In genomic region chr7:52278262-52278661, GRCm38 (mm10) we compare ENCODE assay signal across 22 mouse cellular contexts.
DNase-seq lines count a peak whose midpoint lies in the region; ATAC-seq lines count a peak whose summit lies in the region.
"Had no signal": no experiment of that assay in that cellular context is flagged by ENCODE, and none has a peak within 500 bp of the region (broad histone marks: within the 10 kb centered on the region; RNA-seq: fewer than 3 reads in every experiment).

No protein-coding gene starts in this region.

- 88% methylated on average over 4 of the region's 4 CpGs for WGBS in forebrain, embryonic 11.5 days
- WGBS in forebrain, embryonic 13.5 days: 84% methylated on average over 4 of the region's 4 CpGs
- WGBS in heart, embryonic 11.5 days (ENCODE audit: insufficient replicate concordance): 88% methylated on average over 4 of the region's 4 CpGs
- 81% methylated on average over 4 of the region's 4 CpGs for WGBS in heart, embryonic 10.5 days
- 79% methylated on average over 4 of the region's 4 CpGs for WGBS in limb, embryonic 15.5 days
- 94% methylated on average over 4 of the region's 4 CpGs for WGBS in limb, embryonic 10.5 days

- no peak overlapping the region for H3K4me2 ChIP-seq in forebrain, embryonic 11.5 days (ENCODE audit: low read depth, low read length, severe bottlenecking)
- no peak overlapping the region for H3K4me2 ChIP-seq in forebrain, embryonic 13.5 days
- H3K4me2 ChIP-seq in heart, embryonic 11.5 days: no peak overlapping the region
- no peak overlapping the region for H3K4me2 ChIP-seq in limb, embryonic 15.5 days

- DNase-seq in forebrain, embryonic 11.5 days (ENCODE audit: low spot score): no peak
- peak; percentile 66 for DNase-seq in heart, adult 11 months
- DNase-seq in heart, embryonic 10.5 days (ENCODE audit: low spot score): peak; percentile 71
- no peak for DNase-seq in heart, postnatal 14 days
- DNase-seq in limb, embryonic 10.5 days (ENCODE audit: low spot score): no peak
- DNase-seq: adrenal gland, adult 2 months; adrenal gland, adult 8-10 months; adrenal gland, postnatal 10 days; adrenal gland, postnatal 14 days; adrenal gland, postnatal 25 days; adrenal gland, postnatal 36 days; B cell, adult 2 months; cerebellum, adult 11 months; cerebellum, adult 11-12 months had no signal

- no peak overlapping the region for H3K4me3 ChIP-seq in forebrain, embryonic 11.5 days (ENCODE audit: low read depth, low read length)
- H3K4me3 ChIP-seq in forebrain, embryonic 13.5 days: no peak overlapping the region
- H3K4me3 ChIP-seq in heart, embryonic 11.5 days (ENCODE audit: low read depth, low read length): no peak overlapping the region
- H3K4me3 ChIP-seq in heart, embryonic 10.5 days: no peak overlapping the region
- H3K4me3 ChIP-seq in limb, embryonic 15.5 days: no peak overlapping the region
- no peak overlapping the region for H3K4me3 ChIP-seq in limb, embryonic 10.5 days

- H3K9ac ChIP-seq in forebrain, embryonic 11.5 days (ENCODE audit: low read length): no peak overlapping the region
- no peak overlapping the region for H3K9ac ChIP-seq in forebrain, embryonic 13.5 days
- H3K9ac ChIP-seq in heart, embryonic 11.5 days (ENCODE audit: low read depth, low read length): no peak overlapping the region
- H3K9ac ChIP-seq in limb, embryonic 15.5 days: no peak overlapping the region

- intact Hi-C loops in heart, postnatal 14 days (cut with DNase I): no loop called here

- H3K36me3 ChIP-seq in forebrain, embryonic 11.5 days (ENCODE audit: control insufficient read depth, insufficient read depth, low read length): no peaks in the 10 kb centered on the region
- H3K36me3 ChIP-seq in forebrain, embryonic 13.5 days (ENCODE audit: poor library complexity, severe bottlenecking): no peaks in the 10 kb centered on the region
- no peaks in the 10 kb centered on the region for H3K36me3 ChIP-seq in heart, embryonic 11.5 days (ENCODE audit: control insufficient read depth, insufficient read depth, low read length)
- no peaks in the 10 kb centered on the region for H3K36me3 ChIP-seq in heart, embryonic 10.5 days
- no peaks in the 10 kb centered on the region for H3K36me3 ChIP-seq in limb, embryonic 15.5 days
- H3K36me3 ChIP-seq in limb, embryonic 10.5 days: no peaks in the 10 kb centered on the region
- H3K36me3 ChIP-seq: G1E had no signal

- no peaks in the 10 kb centered on the region for H3K9me3 ChIP-seq in forebrain, embryonic 11.5 days (ENCODE audit: control insufficient read depth, low read length)
- H3K9me3 ChIP-seq in forebrain, embryonic 13.5 days (replicated peaks): no peaks in the 10 kb centered on the region
- H3K9me3 ChIP-seq in heart, embryonic 11.5 days (replicated peaks; ENCODE audit: control insufficient read depth, low read length): no peaks in the 10 kb centered on the region
- H3K9me3 ChIP-seq in heart, embryonic 10.5 days: no peaks in the 10 kb centered on the region
- no peaks in the 10 kb centered on the region for H3K9me3 ChIP-seq in limb, embryonic 15.5 days
- H3K9me3 ChIP-seq in limb, embryonic 10.5 days (replicated peaks): no peaks in the 10 kb centered on the region
- H3K9me3 ChIP-seq: G1E had no signal

- no peaks in the 10 kb centered on the region for H3K27me3 ChIP-seq in forebrain, embryonic 11.5 days (ENCODE audit: control insufficient read depth, insufficient read depth, low read length)
- H3K27me3 ChIP-seq in forebrain, embryonic 13.5 days: no peaks in the 10 kb centered on the region
- no peaks in the 10 kb centered on the region for H3K27me3 ChIP-seq in heart, embryonic 11.5 days (ENCODE audit: control insufficient read depth, insufficient read depth, low read length)
- H3K27me3 ChIP-seq in heart, embryonic 10.5 days (ENCODE audit: insufficient read depth, poor library complexity, severe bottlenecking): no peaks in the 10 kb centered on the region
- H3K27me3 ChIP-seq in limb, embryonic 15.5 days: no peaks in the 10 kb centered on the region
- H3K27me3 ChIP-seq in limb, embryonic 10.5 days (ENCODE audit: low read depth, poor library complexity, severe bottlenecking): no peaks in the 10 kb centered on the region
- H3K27me3 ChIP-seq: CH12.LX, Patski had no signal

- H3K4me1 ChIP-seq in forebrain, embryonic 11.5 days (replicated peaks; ENCODE audit: control insufficient read depth, insufficient read depth, low read length): no peaks in the 10 kb centered on the region
- H3K4me1 ChIP-seq in forebrain, embryonic 13.5 days: no peaks in the 10 kb centered on the region
- no peaks in the 10 kb centered on the region for H3K4me1 ChIP-seq in heart, embryonic 11.5 days (ENCODE audit: control insufficient read depth, insufficient read depth, low read length)
- no peaks in the 10 kb centered on the region for H3K4me1 ChIP-seq in heart, embryonic 10.5 days
- no peaks in the 10 kb centered on the region for H3K4me1 ChIP-seq in limb, embryonic 15.5 days
- H3K4me1 ChIP-seq in limb, embryonic 10.5 days: no peaks in the 10 kb centered on the region

- ATAC-seq in forebrain, embryonic 11.5 days (replicated peaks; ENCODE audit: low FRiP score): 0 out of 2 replicates have a peak, but pooled peaks have one; percentile 30
- no peak for ATAC-seq in forebrain, embryonic 13.5 days
- ATAC-seq in heart, embryonic 11.5 days (replicated peaks; ENCODE audit: insufficient number of reproducible peaks, low FRiP score, low TSS enrichment): no peak
- ATAC-seq in limb, embryonic 15.5 days (ENCODE audit: insufficient number of reproducible peaks, low FRiP score, low TSS enrichment, low read depth): 0 out of 2 replicates have a peak, but pooled peaks have one; percentile 44
- ATAC-seq: activated CD4-positive, CD25-positive, alpha-beta regulatory T cell, adult 4 months; CD4-positive, CD25-positive, alpha-beta regulatory T cell, adult 4 months; Patski had no signal

- H3K27ac ChIP-seq in forebrain, embryonic 11.5 days (ENCODE audit: low read depth, low read length): no peak overlapping the region
- no peak overlapping the region for H3K27ac ChIP-seq in forebrain, embryonic 13.5 days
- H3K27ac ChIP-seq in heart, embryonic 11.5 days (ENCODE audit: low read depth, low read length): no peak overlapping the region
- no peak overlapping the region for H3K27ac ChIP-seq in heart, embryonic 10.5 days
- no peak overlapping the region for H3K27ac ChIP-seq in limb, embryonic 15.5 days
- H3K27ac ChIP-seq in limb, embryonic 10.5 days: no peak overlapping the region

Comparison
In these comparisons a context has a peak if more than half of its experiments do, and no peak if none do; other contexts are left out.
1. ATAC-seq: peak in forebrain, embryonic 11.5 days (single experiment) and limb, embryonic 15.5 days (single experiment); none in forebrain, embryonic 13.5 days (single experiment) and heart, embryonic 11.5 days (single experiment).
2. DNase-seq: peak in heart, adult 11 months (single experiment) and heart, embryonic 10.5 days (single experiment); none in forebrain, embryonic 11.5 days (single experiment), heart, postnatal 14 days (0 of 2) and limb, embryonic 10.5 days (single experiment).